24 mouse cellular contexts compared by ENCODE assay signal in genomic region chr7:115835005-115835404, GRCm38 (mm10).
DNase-seq lines count a peak whose midpoint lies in the region; ATAC-seq and TF ChIP-seq lines count a peak whose summit lies in the region.
"Had no signal": no experiment of that assay in that cellular context is flagged by ENCODE, and none has a peak within 500 bp of the region (broad histone marks: within the 10 kb centered on the region; RNA-seq: fewer than 3 reads in every experiment).

No protein-coding gene starts in this region.

- WGBS in midbrain, postnatal 0 days, result 84% methylated on average over 3 of the region's 3 CpGs

- no peak overlapping the region for H3K4me2 ChIP-seq in midbrain, postnatal 0 days (ENCODE audit: low read depth, low read length, poor library complexity, severe bottlenecking)
- H3K4me2 ChIP-seq: embryonic facial prominence, embryonic 12.5 days; forebrain, embryonic 13.5 days; forebrain, embryonic 15.5 days had no signal

- H3K9ac ChIP-seq in MEL (ENCODE audit: control insufficient read depth, low read depth, low read length, poor library complexity, severe bottlenecking), result no peak overlapping the region
- H3K9ac ChIP-seq in midbrain, postnatal 0 days (replicated peaks; ENCODE audit: low read length, poor library complexity, severe bottlenecking), result no peak overlapping the region
- H3K9ac ChIP-seq: embryonic facial prominence, embryonic 12.5 days; forebrain, embryonic 13.5 days; forebrain, embryonic 15.5 days; forebrain, postnatal 0 days had no signal

- peak in 1 of 2 experiments; percentile 25; a peak in 1 of 4 replicates for TF ChIP-seq EP300 in MEL (IDR thresholded peaks at IDR 0.05; ENCODE audit: low read depth in 1 of 2, low read length in 2 of 2)

- H3K4me1 ChIP-seq in MEL (ENCODE audit: control insufficient read depth in 1 of 2, insufficient read depth in 2 of 2, low read length in 2 of 2), result peaks cover 5 to 17% of the 10 kb centered on the region in 2 experiments
- 0 out of 2 replicates have a peak, but pooled peaks cover 3% of the 10 kb centered on the region for H3K4me1 ChIP-seq in midbrain, postnatal 0 days (ENCODE audit: insufficient read depth, low read length)

- no peak for TF ChIP-seq CTCF in MEL (IDR thresholded peaks at IDR 0.05 in 2 of 3, conservative IDR thresholded peaks at IDR 0.05 in 1 of 3; ENCODE audit: control insufficient read depth in 1 of 3, insufficient read depth in 1 of 3, low read depth in 2 of 3, low read length in 3 of 3, poor library complexity in 1 of 3, severe bottlenecking in 1 of 3)
- TF ChIP-seq CTCF in midbrain, postnatal 0 days (IDR thresholded peaks at IDR 0.05), result no peak

- peaks cover 0 to 12% of the 10 kb centered on the region in 2 experiments; a peak in 2 of 4 replicates for H3K36me3 ChIP-seq in MEL (ENCODE audit: control insufficient read depth in 1 of 2, insufficient read depth in 2 of 2, low read length in 2 of 2)
- H3K36me3 ChIP-seq in midbrain, postnatal 0 days (ENCODE audit: insufficient read depth, low read length), result no peaks in the 10 kb centered on the region
- H3K36me3 ChIP-seq: embryonic facial prominence, embryonic 12.5 days; forebrain, embryonic 15.5 days; G1E had no signal

- H3K79me2 ChIP-seq in MEL (ENCODE audit: control insufficient read depth, insufficient read depth, low read length, poor library complexity), result no peaks in the 10 kb centered on the region

- no peak for TF ChIP-seq RAD21 in MEL (IDR thresholded peaks at IDR 0.05; ENCODE audit: low read depth, low read length)

- TF ChIP-seq POLR2A in MEL (IDR thresholded peaks at IDR 0.05; ENCODE audit: control insufficient read depth in 1 of 2, insufficient read depth in 1 of 2, low read depth in 1 of 2, low read length in 2 of 2, poor library complexity in 1 of 2), result no peak

- no peaks in the 10 kb centered on the region for H3K9me3 ChIP-seq in MEL (replicated peaks; ENCODE audit: insufficient read depth, low read length)
- H3K9me3 ChIP-seq in midbrain, postnatal 0 days (ENCODE audit: low read length), result no peaks in the 10 kb centered on the region
- H3K9me3 ChIP-seq: embryonic facial prominence, embryonic 12.5 days; forebrain, embryonic 13.5 days; forebrain, embryonic 15.5 days; G1E had no signal

- H3K27me3 ChIP-seq in MEL (ENCODE audit: control insufficient read depth in 1 of 2, insufficient read depth in 2 of 2, low read length in 2 of 2), result no peaks in the 10 kb centered on the region
- 0 out of 2 replicates have a peak, but pooled peaks cover 3% of the 10 kb centered on the region for H3K27me3 ChIP-seq in midbrain, postnatal 0 days (ENCODE audit: insufficient read depth, low read length)
- H3K27me3 ChIP-seq: CH12.LX; embryonic facial prominence, embryonic 12.5 days; forebrain, embryonic 13.5 days; forebrain, embryonic 15.5 days had no signal

- DNase-seq in A20 (ENCODE audit: low read depth, low spot score), result peak; percentile 5
- peak; percentile 45 for DNase-seq in MEL (ENCODE audit: low read depth, low spot score)
- no peak for DNase-seq in midbrain, postnatal 0 days (ENCODE audit: low spot score)
- DNase-seq in cerebellum, adult 9-10 months, result no peak
- no peak for DNase-seq in natural killer cell, adult 2 months (ENCODE audit: low spot score in 2 of 2)
- DNase-seq in cerebellum, postnatal 36 days, result no peak
- DNase-seq: adrenal gland, adult 2 months; adrenal gland, postnatal 14 days; adrenal gland, postnatal 36 days; B cell, adult 2 months; cerebellum, adult 11-12 months; cerebellum, adult 2 months; cerebellum, adult 9-11 months; cerebellum, postnatal 14 days; embryo, embryonic 11 days; forebrain, postnatal 0 days had no signal

- H3K27ac ChIP-seq in MEL (ENCODE audit: control insufficient read depth, low read depth, low read length), result no peak overlapping the region
- H3K27ac ChIP-seq in midbrain, postnatal 0 days (ENCODE audit: low read depth, low read length), result no peak overlapping the region
- H3K27ac ChIP-seq: embryonic facial prominence, embryonic 12.5 days; forebrain, embryonic 13.5 days; forebrain, embryonic 15.5 days had no signal

- ATAC-seq in granulocyte monocyte progenitor cell, adult 5-6 weeks (replicated peaks; ENCODE audit: poor library complexity, severe bottlenecking), result peak; percentile 79
- peak; percentile 64 for ATAC-seq in megakaryocyte, adult 5-6 weeks (ENCODE audit: poor library complexity, severe bottlenecking)
- ATAC-seq in midbrain, postnatal 0 days (ENCODE audit: low FRiP score), result no peak
- ATAC-seq: CD4-positive, CD25-positive, alpha-beta regulatory T cell, adult 4 months; forebrain, embryonic 13.5 days; forebrain, embryonic 15.5 days; forebrain, postnatal 0 days had no signal

- H3K4me3 ChIP-seq in MEL (ENCODE audit: control insufficient read depth in 1 of 2, insufficient read depth in 1 of 2, low read depth in 2 of 2, low read length in 2 of 2), result no peak overlapping the region
- H3K4me3 ChIP-seq in midbrain, postnatal 0 days (ENCODE audit: low read depth, low read length), result no peak overlapping the region
- H3K4me3 ChIP-seq: embryonic facial prominence, embryonic 12.5 days; forebrain, embryonic 13.5 days; forebrain, embryonic 15.5 days had no signal

TF ChIP-seq in MEL, 35 proteins besides CTCF, POLR2A, EP300 and RAD21:
- TF ChIP-seq GATA1 (IDR thresholded peaks at IDR 0.05; ENCODE audit: low read depth, low read length) (no peak), CHD1 (IDR thresholded peaks at IDR 0.05; ENCODE audit: low read depth, low read length) (no peak), ETS1 (IDR thresholded peaks at IDR 0.05; ENCODE audit: low read depth, low read length) (no peak), KAT2A (conservative IDR thresholded peaks at IDR 0.05; ENCODE audit: low read depth, low read length) (no peak), NRF1 (IDR thresholded peaks at IDR 0.05; ENCODE audit: insufficient read depth, low read depth, low read length, poor library complexity, severe bottlenecking) (no peak), MAZ (IDR thresholded peaks at IDR 0.05; ENCODE audit: low read depth, low read length) (no peak), ZMIZ1 (IDR thresholded peaks at IDR 0.05; ENCODE audit: low read depth, low read length) (no peak), TAL1 (IDR thresholded peaks at IDR 0.05; ENCODE audit: low read length) (no peak), POLR2AphosphoS5 (IDR thresholded peaks at IDR 0.05; ENCODE audit: borderline replicate concordance, low read depth, low read length) (no peak), BHLHE40 (IDR thresholded peaks at IDR 0.05; ENCODE audit: borderline replicate concordance, low read depth, low read length) (no peak)

Comparison
In these comparisons a context has a peak if more than half of its experiments do, and no peak if none do; other contexts are left out.
1. DNase-seq: peak in A20 (single experiment) and MEL (single experiment); none in midbrain, postnatal 0 days (single experiment), cerebellum, adult 9-10 months (single experiment), natural killer cell, adult 2 months (0 of 2) and cerebellum, postnatal 36 days (0 of 2).